Comparison of ENCODE assay signal across 8 mouse cellular contexts in the genomic region with DNA sequence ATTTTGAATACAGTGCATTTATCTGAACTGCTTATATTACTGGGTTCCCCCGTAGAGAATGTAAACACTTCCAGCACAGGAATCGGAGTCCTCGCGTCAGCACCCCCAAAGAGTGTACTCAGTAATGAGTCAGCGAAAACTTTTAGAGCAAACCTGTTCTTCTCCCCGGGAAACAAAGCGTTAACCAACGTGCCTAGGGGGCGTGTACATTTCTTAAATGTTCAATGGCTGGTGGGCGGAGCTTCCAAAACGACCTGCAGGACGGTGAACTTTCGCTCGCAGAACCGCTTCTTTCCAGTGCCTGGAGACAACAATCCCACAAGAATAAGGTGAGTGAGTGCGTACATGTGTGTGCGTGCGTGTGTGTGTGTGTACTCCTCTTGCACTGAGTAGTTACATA. TPM values are rescaled to one million over a fixed set of nuclear protein-coding genes. Genes with fewer than 3 reads are reported as not detected.
DNase-seq lines count a peak whose midpoint lies in the region; ATAC-seq and TF ChIP-seq lines count a peak whose summit lies in the region.

No protein-coding gene starts in this region.

- peak overlapping the region; percentile 72 for H3K4me3 ChIP-seq in lung, adult 2 months (replicated peaks; ENCODE audit: extremely low read depth, low read depth, low read length)
- peak overlapping the region; percentile 32 for H3K4me3 ChIP-seq in neural tube, embryonic 14.5 days (ENCODE audit: low read depth, low read length)

- TF ChIP-seq CTCF in lung, adult 2 months (IDR thresholded peaks at IDR 0.05; ENCODE audit: insufficient read depth, low read length) = no peak

- H3K4me2 ChIP-seq in neural tube, embryonic 14.5 days (ENCODE audit: low read depth, low read length) = peak overlapping the region; percentile 62

- H3K4me1 ChIP-seq in lung, adult 2 months (ENCODE audit: control insufficient read depth, insufficient read depth, low read length) = peaks cover 2% of the 10 kb centered on the region; the same call in 1 of the 2 replicates
- H3K4me1 ChIP-seq in neural tube, embryonic 14.5 days (ENCODE audit: control insufficient read depth, insufficient read depth, low read length) = peaks cover 8% of the 10 kb centered on the region; the same call in 1 of the 2 replicates

- no peak overlapping the region; the same call in 1 of the 2 replicates for H3K9ac ChIP-seq in neural tube, embryonic 14.5 days (replicated peaks; ENCODE audit: low read depth, low read length)

- peak; percentile 79 for ATAC-seq in common myeloid progenitor, adult 5-6 weeks (replicated peaks; ENCODE audit: low read depth, poor library complexity, severe bottlenecking)
- ATAC-seq in neural tube, embryonic 14.5 days (ENCODE audit: low read depth) = peak; percentile 36; the same call in 1 of the 2 replicates

- no peak overlapping the region for H3K27ac ChIP-seq in neural tube, embryonic 14.5 days (ENCODE audit: low read depth, low read length)

- DNase-seq in ovary, adult 18-20 months (ENCODE audit: low spot score) = peak; percentile 43
- DNase-seq in ovary, postnatal 10 days (ENCODE audit: low spot score) = no peak
- DNase-seq in gastrocnemius, postnatal 25 days = peak; percentile 23
- peak; percentile 78 for DNase-seq in kidney, adult 11 months
- peak; percentile 55 for DNase-seq in lung, adult 2 months
- peak; percentile 92 for DNase-seq in thymus, postnatal 0 days (ENCODE audit: low spot score)

- under 1% methylated on average over 18 of the region's 18 CpGs for WGBS in lung, adult 2 months
- under 1% methylated on average over 18 of the region's 18 CpGs for WGBS in neural tube, embryonic 14.5 days

- H3K27me3 ChIP-seq in neural tube, embryonic 14.5 days (ENCODE audit: control insufficient read depth, insufficient read depth, low read length) = no peaks in the 10 kb centered on the region

- no peaks in the 10 kb centered on the region for H3K9me3 ChIP-seq in neural tube, embryonic 14.5 days (ENCODE audit: control insufficient read depth, low read length)

- TF ChIP-seq POLR2A in lung, adult 2 months (IDR thresholded peaks at IDR 0.05; ENCODE audit: borderline replicate concordance, extremely low read depth, low read depth, low read length) = peak; percentile 59; the same call in 1 of the 2 replicates

- H3K36me3 ChIP-seq in neural tube, embryonic 14.5 days (ENCODE audit: control insufficient read depth, insufficient read depth, low read length) = no peaks in the 10 kb centered on the region

RNA-seq across cellular contexts. Expression of gene Gsta4, which starts 9.2 kb away (rescaled TPM):
- total RNA-seq in common myeloid progenitor, adult 5-6 weeks (2017) = 6.6 and 13.0 TPM in 2 replicates
- 10 to 100 TPM; 12.1 to 13.1 TPM for total RNA-seq in gastrocnemius, postnatal 25 days (2021)
- polyA plus RNA-seq in lung, adult 2 months (2012; rRNA removed) = 29.2 and 85.9 TPM in 2 replicates
- polyA plus RNA-seq in neural tube, embryonic 14.5 days (2014; fragmentation: Nextera tagmentation; extraction: Ambion mirVana) = 34.4 and 34.9 TPM in 2 replicates
- 49.5 and 53.9 TPM in 2 replicates for polyA plus RNA-seq in thymus, postnatal 0 days (2015; fragmentation: Nextera tagmentation; extraction: Ambion mirVana)

RNA-seq across cellular contexts. Expression of gene Gsta1, which starts 38.7 kb away (rescaled TPM):
- total RNA-seq in common myeloid progenitor, adult 5-6 weeks (2017) = not detected in 2 replicates
- total RNA-seq in gastrocnemius, postnatal 25 days (2021) = not detected
- polyA plus RNA-seq in lung, adult 2 months (2012; rRNA removed) = 0.27 and 1.7 TPM in 2 replicates
- not detected in 2 replicates for polyA plus RNA-seq in neural tube, embryonic 14.5 days (2014; fragmentation: Nextera tagmentation; extraction: Ambion mirVana)
- polyA plus RNA-seq in thymus, postnatal 0 days (2015; fragmentation: Nextera tagmentation; extraction: Ambion mirVana) = 0.59 and 0.68 TPM in 2 replicates
